Mouse (Mus musculus) large intestine, adult 2 months (tissue): ENCODE measurements around the gene Opa3. TPM values are rescaled to one million over a fixed set of nuclear protein-coding genes. Genes with fewer than 3 reads are reported as not detected.

Experiments used
- DNase-seq: peaks from one replicate; pipeline ENCODE4 v3.0.0-alpha.2; 2012; ENCODE audit warnings: low read depth, low spot score
- whole genome bisulfite sequencing: fragments of 180-500 bp; shearing (Covaris S2); methylation state at CpG from one replicate; pipeline ENCODE4 v1.1.7; 2018; 5-methylcytosine and 5-hydroxymethylcytosine counted together
- polyA plus RNA-seq: library from polyadenylated mRNA; depleted of rRNA; stranded (reverse); fragments of >200 nt; gene quantifications from 2 replicates; pipeline ENCODE4 v1.2.3, GENCODE M21; 2012; rRNA removed

Gene Opa3
- polyA plus RNA-seq, 1 experiment, result 33.6 TPM

GRCm38 (mm10) chr7:19302264-19303045, 74.3 kb downstream of the Opa3 start:
- no peak for DNase-seq
- WGBS, result 59% methylated on average over 13 of the region's 13 CpGs

DNA sequence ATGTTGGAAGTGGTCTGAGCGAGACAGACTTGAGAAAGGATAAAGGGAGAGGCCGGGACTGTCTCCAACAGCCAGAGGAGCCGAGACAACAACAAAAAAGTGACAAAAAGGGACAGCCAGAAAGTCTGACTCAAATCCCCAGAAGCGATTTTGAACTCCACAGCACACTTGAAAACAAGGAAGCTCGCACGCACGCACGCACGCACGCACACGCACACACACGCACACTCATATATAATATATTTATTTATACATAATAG, 74.8 kb downstream of the Opa3 start:
- DNase-seq, result no peak
- 90% methylated on average over 12 of the region's 12 CpGs for WGBS

GRCm38 (mm10) chr7:19303770-19304169, 75.6 kb downstream of the Opa3 start:
- WGBS, result 10% methylated on average over 16 of the region's 16 CpGs
- DNase-seq, result no peak

GRCm38 (mm10) chr7:19304501-19305412, 76.6 kb downstream of the Opa3 start:
- 15% methylated on average over 48 of the region's 48 CpGs for WGBS
- no peak for DNase-seq

GRCm38 (mm10) chr7:19305413-19305735, 77.2 kb downstream of the Opa3 start:
- WGBS, result 28% methylated on average over 6 of the region's 6 CpGs

More at GRCm38 (mm10) chr7:19305413-19305735, 77.2 kb downstream of the Opa3 start:
- no peak for DNase-seq

Other genes with a start within 250 kb of the Opa3 start
- gene Nanos2, start 240.9 kb upstream of the Opa3 start, polyA plus RNA-seq, result not detected in 2 replicates
- gene Mypop, start 237.1 kb upstream of the Opa3 start, polyA plus RNA-seq, result 1.9 and 2.0 TPM in 2 replicates
- 18.7 and 19.4 TPM in 2 replicates for gene Irf2bp1, start 224.3 kb upstream of the Opa3 start, polyA plus RNA-seq
- 24.9 and 28.3 TPM in 2 replicates for gene Foxa3, start 204.8 kb upstream of the Opa3 start, polyA plus RNA-seq
- gene Sympk, start 204.0 kb upstream of the Opa3 start, polyA plus RNA-seq, result 54.8 and 68.3 TPM in 2 replicates
- 0.11 TPM in 1 of 2 replicates, not detected in the other for gene Rsph6a, start 173.6 kb upstream of the Opa3 start, polyA plus RNA-seq
- gene Dmwd, start 152.1 kb upstream of the Opa3 start, polyA plus RNA-seq, result 15.3 and 15.6 TPM in 2 replicates
- 308 and 400 TPM in 2 replicates for gene Dmpk, start 144.5 kb upstream of the Opa3 start, polyA plus RNA-seq
- gene Six5, start 133.7 kb upstream of the Opa3 start, polyA plus RNA-seq, result 14.5 and 17.2 TPM in 2 replicates
- gene Gm4969, start 110.0 kb upstream of the Opa3 start, polyA plus RNA-seq, result 0.03 TPM in 1 of 2 replicates, not detected in the other
- gene Fbxo46, start 108.5 kb upstream of the Opa3 start, polyA plus RNA-seq, result 9.8 and 10.1 TPM in 2 replicates
- 7.7 and 9.8 TPM in 2 replicates for gene Qpctl, start 79.0 kb upstream of the Opa3 start, polyA plus RNA-seq
- gene Snrpd2, start 78.6 kb upstream of the Opa3 start, polyA plus RNA-seq, result 47.1 and 49.1 TPM in 2 replicates
- 0.67 and 0.68 TPM in 2 replicates for gene Gipr, start 62.2 kb upstream of the Opa3 start, polyA plus RNA-seq
- 16.7 and 19.6 TPM in 2 replicates for gene Eml2, start 51.9 kb upstream of the Opa3 start, polyA plus RNA-seq
- gene Gpr4, start 15.8 kb upstream of the Opa3 start, polyA plus RNA-seq, result 3.2 TPM in 2 replicates
- gene Vasp, start 43.5 kb downstream of the Opa3 start, polyA plus RNA-seq, result 241 and 341 TPM in 2 replicates
- gene Ppm1n, start 51.7 kb downstream of the Opa3 start, polyA plus RNA-seq, result 0.33 and 1.3 TPM in 2 replicates
- 12.7 and 18.9 TPM in 2 replicates for gene Rtn2, start 54.3 kb downstream of the Opa3 start, polyA plus RNA-seq
- gene Fosb, start 81.7 kb downstream of the Opa3 start, polyA plus RNA-seq, result 1.4 and 6.2 TPM in 2 replicates
- gene Ercc1, start 116.4 kb downstream of the Opa3 start, polyA plus RNA-seq, result 26.9 and 31.2 TPM in 2 replicates
- 3.2 and 4.1 TPM in 2 replicates for gene Cd3eap, start 131.1 kb downstream of the Opa3 start, polyA plus RNA-seq
- 4.8 and 5.7 TPM in 2 replicates for gene Ppp1r13l, start 131.4 kb downstream of the Opa3 start, polyA plus RNA-seq
- 28.7 and 36.5 TPM in 2 replicates for gene Ercc2, start 153.7 kb downstream of the Opa3 start, polyA plus RNA-seq
- 1.2 and 2.0 TPM in 2 replicates for gene Klc3, start 175.8 kb downstream of the Opa3 start, polyA plus RNA-seq
- gene Ckm, start 176.4 kb downstream of the Opa3 start, polyA plus RNA-seq, result 56.4 and 81.7 TPM in 2 replicates
- gene Mark4, start 230.5 kb downstream of the Opa3 start, polyA plus RNA-seq, result 7.1 and 10.7 TPM in 2 replicates
- 6.0 and 6.6 TPM in 2 replicates for gene Exoc3l2, start 235.0 kb downstream of the Opa3 start, polyA plus RNA-seq